Mouse (Mus musculus): ENCODE measurements around the gene Cbl.

GRCm38 (mm10) chr9:44236601-44237000 is 2.8 kb upstream of the Cbl start:
- TF ChIP-seq CTCF (conservative IDR thresholded peaks at IDR 0.05; ENCODE audit: insufficient read depth, insufficient read length, low read depth, low read length) (no peak), POLR2A (IDR thresholded peaks at IDR 0.05; ENCODE audit: low read depth, low read length) (no peak)
